Mouse (Mus musculus): Measurements from ENCODE around the gene Zfp638. TPM values are rescaled to one million over a fixed set of nuclear protein-coding genes. Genes with fewer than 3 reads are reported as not detected.
"Not testable (repeated sequence)": the region's sequence is repeated elsewhere in the genome, so short reads cannot be mapped to it uniquely, and the experiment has no call there.

Zfp638 gene
- total RNA-seq (2021), result 100 to 1,000 TPM in 1 of 2 experiments, 10 to 100 TPM in 1; 89.5 to 100 TPM
- long read RNA-seq, experiment 1, partial matches to known transcripts, result 3 of 18 reads
- long read RNA-seq, experiment 1, other reads (novel, unspliced or antisense), result 11 of 18 reads
- long read RNA-seq, experiment 2, partial matches to known transcripts, result 0 of 3 reads
- long read RNA-seq, experiment 2, other reads (novel, unspliced or antisense), result 2 of 3 reads

GRCm38 (mm10) chr6:83866954-83867597 lies at the start of gene Zfp638:
Gene Zfp638 (plus strand): TSS chr6:83867109.
- peak; percentile 95 to 97 for DNase-seq

DNA sequence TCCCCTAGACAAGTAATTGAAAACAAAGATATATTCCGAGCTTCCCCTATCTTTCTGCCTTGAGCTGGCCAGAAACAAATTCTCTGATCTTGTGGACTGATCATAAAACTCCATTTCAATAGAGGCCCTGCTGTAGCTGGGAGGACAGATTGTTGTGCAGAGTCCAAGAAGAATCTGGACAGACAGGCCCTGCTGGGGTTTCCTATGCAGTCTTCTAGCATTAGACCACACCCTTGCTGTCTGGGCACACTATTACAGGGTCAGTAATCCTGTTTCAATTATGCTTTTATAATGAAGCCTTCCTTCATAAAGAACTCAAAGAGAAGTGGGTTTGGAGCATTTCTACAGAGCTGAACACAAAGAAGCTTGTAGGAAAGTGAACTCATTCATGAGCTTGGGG lies 47.9 kb upstream of the Zfp638 start:
- DNase-seq, result no peak

GRCm38 (mm10) chr6:83820727-83821515 lies 46.0 kb upstream of the Zfp638 start:
- DNase-seq, result no peak

DNA sequence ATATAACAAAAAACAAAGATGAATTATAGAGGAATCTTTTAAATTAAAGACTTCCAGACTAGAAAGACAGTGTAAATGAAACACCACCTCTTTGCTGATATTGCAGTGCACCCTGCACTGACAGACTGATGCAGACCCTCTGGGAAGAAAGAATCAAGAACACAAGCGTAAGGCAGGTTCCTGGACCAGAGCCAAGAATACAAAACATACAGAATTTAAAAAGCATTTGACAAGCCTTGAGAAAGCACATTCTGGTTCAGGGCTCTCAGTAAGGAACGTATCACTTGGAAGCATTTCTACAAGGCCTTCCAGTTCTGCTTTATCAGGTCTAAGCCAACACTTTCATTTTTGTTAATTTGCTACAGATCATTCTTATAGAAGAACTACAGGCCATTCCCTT lies 45.1 kb upstream of the Zfp638 start:
- no peak for DNase-seq

DNA sequence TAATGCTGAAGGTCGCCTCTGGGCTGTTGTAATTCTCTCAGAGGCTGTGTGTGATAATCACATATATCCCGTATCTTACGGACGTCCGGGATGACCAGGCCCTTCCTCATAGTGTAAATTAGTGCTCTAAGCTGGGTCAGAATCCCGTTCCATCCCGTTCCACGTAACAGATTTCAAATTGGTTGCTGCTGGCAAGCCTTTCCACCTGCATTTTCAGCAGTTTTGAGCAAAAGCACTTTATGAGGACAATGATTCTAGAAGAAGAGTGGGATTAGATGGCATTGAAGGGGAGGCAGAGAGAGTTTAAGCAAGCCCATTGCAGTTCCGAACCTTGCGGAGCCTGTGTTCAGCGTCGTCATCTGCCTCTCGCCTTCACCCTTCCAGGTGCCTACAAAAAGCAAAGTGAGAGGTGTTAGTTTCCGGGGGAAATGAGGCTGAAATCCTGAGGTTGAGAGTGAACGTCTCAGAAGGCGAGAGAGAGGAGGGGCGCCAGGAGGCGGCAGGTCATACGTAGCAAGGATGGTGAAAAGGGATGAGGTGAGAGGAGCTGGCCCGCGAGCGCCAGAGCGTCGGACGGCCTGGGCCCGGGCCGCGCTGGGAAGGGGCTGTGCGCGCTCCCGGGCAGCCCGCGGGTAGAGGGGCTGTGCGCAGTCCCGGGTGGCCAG lies 35.8 kb upstream of the Zfp638 start:
- peak in 1 of 2 experiments; percentile 2 for DNase-seq

DNA sequence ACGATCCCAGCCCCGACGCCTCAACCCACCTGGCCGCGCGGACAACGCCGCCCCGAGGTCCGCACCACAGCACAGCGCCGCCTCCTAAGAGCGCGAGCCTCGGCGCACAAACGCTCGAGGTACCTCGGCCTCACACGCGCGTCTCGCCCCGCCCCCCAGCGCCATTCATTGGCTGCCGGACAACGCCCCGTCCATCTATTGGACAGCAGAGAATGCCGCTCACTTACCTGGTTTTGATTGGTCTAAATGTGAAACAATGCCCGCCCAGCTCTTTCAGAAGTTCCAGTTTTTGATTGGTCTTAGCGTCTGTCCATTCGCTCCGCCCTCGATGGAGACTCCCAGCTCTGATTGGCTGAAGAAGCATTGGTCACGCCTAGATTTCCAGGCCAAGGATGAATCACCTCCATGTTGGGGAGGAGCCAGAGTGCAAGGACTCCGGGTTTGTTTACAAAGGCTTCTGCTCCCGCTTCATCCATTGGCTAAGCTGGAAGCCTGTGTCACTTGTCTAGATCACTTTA lies 35.2 kb upstream of the Zfp638 start, which contains the start of gene Paip2b:
Paip2b (minus strand) TSS at position 136 of the 518 bp plus-strand sequence.
- DNase-seq, result peak; percentile 97 to 99

DNA sequence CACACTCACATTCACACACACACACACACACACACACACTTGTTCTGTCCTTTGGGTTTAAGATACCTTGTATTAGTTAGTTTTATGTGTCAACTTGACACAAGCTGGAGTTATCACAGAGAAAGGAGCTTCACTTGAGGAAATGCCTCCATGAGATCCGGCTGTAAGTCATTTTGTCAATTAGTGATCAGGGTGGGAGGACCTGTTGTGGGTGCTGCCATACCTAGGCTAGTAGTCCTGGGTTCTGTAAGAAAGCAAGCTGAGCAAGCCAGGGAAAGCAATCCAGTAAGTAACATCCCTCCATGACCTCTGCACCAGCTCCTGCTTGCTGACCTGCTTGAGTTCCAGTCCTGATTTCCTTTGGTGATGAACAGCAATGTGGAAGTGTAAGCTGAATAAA lies 34.5 kb upstream of the Zfp638 start:
- DNase-seq, result not testable (repeated sequence)

- DNase-seq, result no peak
These were observed 30.1 kb upstream of the Zfp638 start for GRCm38 (mm10) chr6:83836826-83837225.

- no peak for DNase-seq
These were observed 28.9 kb upstream of the Zfp638 start for GRCm38 (mm10) chr6:83838046-83838445.

DNA sequence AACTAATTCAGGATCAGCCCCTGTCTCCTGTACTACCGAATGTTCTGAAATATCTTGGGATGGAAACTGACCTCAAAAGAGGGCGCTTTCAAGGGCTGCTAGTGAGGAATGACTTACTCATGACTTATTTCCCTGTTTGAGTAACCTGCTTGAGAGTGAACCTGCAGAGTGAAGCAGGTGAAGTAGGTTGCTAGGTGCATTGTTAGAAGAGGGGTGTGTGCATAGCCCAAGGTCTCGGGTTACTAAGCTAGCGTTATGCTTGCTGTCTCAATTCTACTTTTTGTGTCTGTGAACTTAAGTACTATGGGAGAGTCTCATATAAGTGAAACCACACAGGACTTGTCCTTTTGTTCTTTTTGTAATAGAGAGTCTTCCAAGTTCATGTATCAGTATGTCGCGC lies 26.8 kb upstream of the Zfp638 start:
- no peak for DNase-seq

DNA sequence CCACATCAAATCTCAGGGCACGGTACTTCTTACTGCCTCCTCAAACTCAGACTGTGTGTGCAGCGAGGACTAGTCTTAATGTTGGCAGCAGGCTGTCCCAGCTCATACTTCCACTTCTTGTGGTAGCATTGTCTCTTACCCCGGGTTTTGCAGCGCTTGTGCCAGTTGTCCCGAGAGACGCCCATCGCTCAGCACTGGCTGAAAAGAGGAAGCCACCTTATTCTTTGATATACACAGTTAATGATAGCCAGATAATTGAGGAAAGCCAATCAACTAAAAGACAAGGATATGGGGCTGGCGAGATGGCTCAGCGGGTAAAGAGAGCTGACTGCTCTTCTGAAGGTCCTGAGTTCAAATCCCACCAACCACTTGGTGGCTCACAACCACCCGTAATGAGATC lies 22.0 kb upstream of the Zfp638 start:
- no peak for DNase-seq

DNA sequence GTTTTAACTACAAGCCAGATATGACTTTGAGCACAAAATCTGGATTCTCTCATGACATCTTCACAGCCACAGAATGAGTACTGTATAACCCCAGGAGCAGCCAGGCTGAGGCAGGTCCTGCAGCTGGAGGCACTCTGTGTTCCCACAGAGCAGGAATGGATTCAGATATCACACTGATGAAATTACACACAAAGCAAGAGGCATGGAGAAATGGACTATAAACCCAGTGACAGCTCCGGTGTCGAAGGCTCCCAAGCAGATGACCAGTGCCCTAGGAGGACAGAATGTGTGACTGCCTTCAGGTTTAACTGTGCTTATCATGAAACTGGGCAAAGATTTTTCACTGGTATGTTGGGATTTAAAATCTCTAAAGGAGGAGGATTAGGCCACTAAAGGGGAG lies 20.8 kb upstream of the Zfp638 start:
- no peak for DNase-seq

DNA sequence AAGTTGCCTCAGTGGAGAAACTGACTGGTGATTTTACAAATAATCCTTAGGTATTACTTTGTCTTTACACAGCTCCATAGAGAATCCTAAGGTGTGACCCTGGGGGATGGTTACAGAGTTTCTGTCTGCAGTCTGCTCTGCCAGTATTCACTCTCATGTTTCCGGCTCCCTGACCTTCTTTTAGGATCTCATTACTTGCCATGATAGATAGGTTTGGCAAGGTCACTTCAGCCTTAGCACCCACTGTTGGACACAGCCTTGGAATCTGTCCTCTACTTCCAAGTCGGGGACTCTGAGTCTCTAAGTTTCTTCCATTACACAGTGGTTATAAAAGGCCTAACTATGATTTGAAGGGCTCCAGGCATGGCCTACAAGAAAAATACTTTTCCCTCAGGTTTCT lies 17.5 kb upstream of the Zfp638 start:
- peak; percentile 9 to 24 for DNase-seq

DNA sequence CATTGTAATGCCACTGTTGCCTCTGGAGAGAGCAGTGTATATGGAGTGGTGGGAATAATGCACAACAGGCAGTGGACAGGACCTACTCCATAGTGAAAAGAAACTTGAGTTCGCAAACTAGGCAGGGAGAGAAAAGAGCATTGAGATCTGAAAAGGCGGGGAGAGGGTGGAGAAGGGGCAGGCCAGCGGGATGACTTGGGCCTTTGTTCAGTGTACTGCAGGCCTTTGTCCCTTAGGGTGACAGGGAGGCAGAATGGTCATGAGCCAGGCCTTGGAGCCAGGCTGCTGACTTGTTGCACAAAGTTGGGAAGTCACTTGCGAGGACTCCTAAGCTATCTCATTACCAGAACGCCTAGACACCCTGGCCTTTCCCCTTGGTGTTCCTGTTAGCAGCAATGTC lies 9.4 kb upstream of the Zfp638 start:
- no peak for DNase-seq

- peak; percentile 72 to 76 for DNase-seq
These were observed 6.9 kb upstream of the Zfp638 start for GRCm38 (mm10) chr6:83860033-83860432.

DNA sequence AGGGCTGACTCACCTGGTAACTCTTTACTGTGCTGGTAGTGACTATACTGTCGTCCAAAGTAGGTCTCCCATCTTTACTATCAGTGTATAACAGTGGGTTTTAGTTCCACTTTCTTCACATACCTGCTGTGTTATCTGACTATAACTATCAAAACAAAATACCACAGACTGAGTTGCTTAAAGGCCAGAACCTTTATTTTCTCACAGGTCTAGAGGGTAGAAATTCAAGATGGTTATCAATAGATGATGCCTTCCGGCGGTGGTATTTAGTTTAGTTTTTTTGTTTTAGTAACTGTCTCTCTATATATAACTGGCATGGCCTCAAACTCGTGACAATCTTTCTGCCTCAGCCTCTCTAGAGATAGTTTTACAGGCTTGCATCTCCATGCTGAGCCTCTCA lies 3.4 kb upstream of the Zfp638 start:
- DNase-seq, result no peak

DNA sequence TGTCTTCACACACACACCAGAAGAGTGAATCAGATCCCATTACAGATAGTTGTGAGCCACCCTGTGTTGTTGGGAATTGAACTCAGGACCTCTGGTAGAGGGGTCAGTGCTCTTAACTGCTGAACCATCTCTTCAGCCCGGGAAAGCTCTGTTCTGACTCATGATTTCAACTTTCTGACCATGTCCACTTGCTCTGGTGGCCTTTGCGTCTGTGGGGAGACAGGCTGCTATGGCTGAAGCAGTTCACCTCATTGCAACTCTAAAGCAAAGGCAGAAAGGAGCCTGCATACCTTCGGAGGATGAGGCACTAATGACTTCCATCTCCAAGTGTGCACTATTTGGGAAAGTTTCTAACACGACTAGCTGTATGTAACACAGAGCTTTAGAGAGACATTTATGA lies 486 bp upstream of the Zfp638 start:
- DNase-seq, result no peak

GRCm38 (mm10) chr6:83867598-83868585 lies 983 bp downstream of the Zfp638 start:
- DNase-seq, result peak; percentile 83 to 84

DNA sequence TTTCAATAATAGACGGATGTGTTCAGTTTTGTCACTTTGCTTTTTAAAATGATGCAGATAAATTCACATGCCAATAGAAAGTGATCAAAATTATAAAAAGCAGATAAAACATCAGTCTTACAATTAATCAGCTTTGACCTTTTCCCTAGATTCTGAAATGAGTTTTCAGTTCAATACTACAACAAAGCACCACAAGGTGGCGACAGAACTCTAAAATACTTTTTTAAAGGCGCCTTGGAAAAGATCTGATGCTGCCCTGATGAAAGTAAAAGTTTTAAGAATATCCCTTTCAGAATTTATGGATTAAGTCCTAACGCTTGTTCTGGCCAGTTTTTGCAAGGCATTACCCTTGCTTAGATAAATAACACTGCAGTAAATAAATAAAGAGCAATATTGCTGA lies 12.9 kb downstream of the Zfp638 start:
- DNase-seq, result peak; percentile 42 to 61

GRCm38 (mm10) chr6:83886789-83887188 lies 19.9 kb downstream of the Zfp638 start:
- DNase-seq, result no peak

DNA sequence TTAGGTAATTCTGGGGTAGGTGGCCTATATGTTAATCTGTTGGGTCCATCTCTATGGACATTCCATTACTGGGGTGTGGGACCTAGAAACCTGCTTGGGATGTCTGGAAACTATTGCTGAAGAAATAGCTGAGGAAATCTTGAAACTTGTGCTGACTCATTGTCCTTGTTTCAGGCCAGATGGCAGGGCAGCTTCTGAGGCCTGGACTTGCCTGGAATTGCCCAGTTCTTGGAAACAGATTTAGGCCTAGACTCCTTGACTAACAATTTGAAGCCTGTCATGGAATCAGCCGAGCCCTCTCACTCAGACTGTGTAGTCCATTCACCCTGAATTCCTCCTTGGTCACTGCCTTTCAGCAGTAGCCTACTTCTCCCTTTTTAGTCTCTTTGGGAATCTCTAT lies 21.9 kb downstream of the Zfp638 start:
- DNase-seq, result no peak
